Mouse (Mus musculus): ENCODE measurements around the gene Fam71e2. TPM values are rescaled to one million over a fixed set of nuclear protein-coding genes. Genes with fewer than 3 reads are reported as not detected.
A peak's percentile ranks its signal among the peaks of the same experiment; 100 is the strongest.

Fam71e2 gene
- total and polyA plus RNA-seq, 2 experiments from 2014 or later, result not detected

DNA sequence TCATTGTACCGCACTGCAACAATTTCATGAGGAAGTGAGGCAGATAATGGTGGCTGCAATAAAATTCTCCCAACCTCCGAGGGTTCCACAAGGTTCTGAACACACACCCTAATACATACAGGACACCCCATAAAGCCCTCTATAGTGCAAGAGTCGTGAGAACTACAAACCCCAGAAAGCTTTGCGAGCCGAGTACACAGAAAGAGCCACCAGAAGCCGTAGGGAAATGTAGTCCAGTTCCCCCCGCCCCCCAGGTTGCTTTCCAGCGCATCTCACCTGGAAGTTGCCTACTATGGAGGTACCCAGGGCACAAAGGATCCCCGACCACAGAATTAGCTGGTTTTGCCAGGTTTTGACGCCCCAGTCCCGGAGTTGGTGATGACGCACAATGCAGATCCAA, 47.6 kb downstream of the Fam71e2 start:
- H3K9ac ChIP-seq (replicated peaks; ENCODE audit: low read length), result no peak overlapping the region

DNA sequence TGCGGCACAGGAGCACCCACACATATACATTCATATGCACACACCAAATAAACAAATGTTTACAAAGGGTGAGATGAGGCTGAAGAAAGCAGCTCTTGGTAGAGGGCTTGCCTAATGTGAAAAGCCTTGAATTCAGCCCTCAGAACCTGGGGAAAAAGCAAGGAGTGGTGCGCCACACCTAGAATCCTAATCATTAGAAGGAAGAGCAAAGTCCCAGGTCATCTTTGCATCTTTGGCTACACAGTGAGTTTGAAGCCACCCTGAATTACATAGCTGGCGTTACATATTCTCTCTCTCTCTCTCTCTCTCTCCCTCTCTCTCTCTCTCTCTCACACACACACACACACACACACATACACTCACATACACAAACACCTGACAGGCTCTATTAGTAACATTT, 51.8 kb downstream of the Fam71e2 start:
- H3K36me3 ChIP-seq (ENCODE audit: insufficient read depth, low read length), result peaks cover 11% of the 10 kb centered on the region
- H3K9me3 ChIP-seq (ENCODE audit: low read length), result no peaks in the 10 kb centered on the region
- DNase-seq (ENCODE audit: low spot score) (no peak), ATAC-seq (no peak)
- no peak overlapping the region for H3K9ac ChIP-seq (replicated peaks; ENCODE audit: low read length)
- TF ChIP-seq CTCF (IDR thresholded peaks at IDR 0.05; ENCODE audit: low read depth), result no peak
- H3K4me3 ChIP-seq (ENCODE audit: low read length), result no peak overlapping the region
- H3K4me1 ChIP-seq (ENCODE audit: insufficient read depth, low read length), result no peaks in the 10 kb centered on the region
- H3K27me3 ChIP-seq (ENCODE audit: insufficient read depth, low read length), result no peaks in the 10 kb centered on the region
- H3K27ac ChIP-seq, result no peak overlapping the region
- no peak overlapping the region for H3K4me2 ChIP-seq (ENCODE audit: low read depth, low read length)
- WGBS, result 89% methylated on average over 3 of the region's 3 CpGs

More for the DNA sequence above, 47.6 kb downstream of the Fam71e2 start:
- Histone ChIP-seq H3K9me3 (ENCODE audit: low read length) (no peaks in the 10 kb centered on the region), H3K4me2 (ENCODE audit: low read depth, low read length) (peak overlapping the region; percentile 50), H3K36me3 (ENCODE audit: insufficient read depth, low read length) (no peaks in the 10 kb centered on the region), H3K4me1 (ENCODE audit: insufficient read depth, low read length) (no peaks in the 10 kb centered on the region), H3K4me3 (ENCODE audit: low read length) (peak overlapping the region; percentile 25), H3K27me3 (ENCODE audit: insufficient read depth, low read length) (no peaks in the 10 kb centered on the region), H3K27ac (no peak overlapping the region)
- DNase-seq (ENCODE audit: low spot score) (peak; percentile 53), ATAC-seq (peak; percentile 63; the same call in 1 of the 2 replicates)
- WGBS, result 35% methylated on average over 12 of the region's 12 CpGs
- no peak for TF ChIP-seq CTCF (IDR thresholded peaks at IDR 0.05; ENCODE audit: low read depth)

- peaks cover 27% of the 10 kb centered on the region for H3K36me3 ChIP-seq (ENCODE audit: insufficient read depth, low read length)
- no peaks in the 10 kb centered on the region for H3K4me1 ChIP-seq (ENCODE audit: insufficient read depth, low read length)
- H3K4me2 ChIP-seq (ENCODE audit: low read depth, low read length), result no peak overlapping the region
- H3K27ac ChIP-seq, result no peak overlapping the region
- no peak for TF ChIP-seq CTCF (IDR thresholded peaks at IDR 0.05; ENCODE audit: low read depth)
- no peaks in the 10 kb centered on the region for H3K9me3 ChIP-seq (ENCODE audit: low read length)
- no peak overlapping the region for H3K9ac ChIP-seq (replicated peaks; ENCODE audit: low read length)
- WGBS, result 67% methylated on average over 6 of the region's 6 CpGs
- no peaks in the 10 kb centered on the region for H3K27me3 ChIP-seq (ENCODE audit: insufficient read depth, low read length)
- DNase-seq (ENCODE audit: low spot score), result no peak
- no peak for ATAC-seq
- no peak overlapping the region for H3K4me3 ChIP-seq (ENCODE audit: low read length)
These were observed 54.1 kb downstream of the Fam71e2 start for GRCm38 (mm10) chr7:4716955-4717354.

- 89% methylated on average over 3 of the region's 3 CpGs for WGBS
- peaks cover 63% of the 10 kb centered on the region for H3K36me3 ChIP-seq (ENCODE audit: insufficient read depth, low read length)
- DNase-seq (ENCODE audit: low spot score) (no peak), ATAC-seq (no peak)
- no peaks in the 10 kb centered on the region for H3K9me3 ChIP-seq (ENCODE audit: low read length)
- no peak; the same call in 1 of the 2 replicates for TF ChIP-seq CTCF (IDR thresholded peaks at IDR 0.05; ENCODE audit: low read depth)
- no peaks in the 10 kb centered on the region for H3K27me3 ChIP-seq (ENCODE audit: insufficient read depth, low read length)
- no peak overlapping the region for H3K27ac ChIP-seq
- H3K9ac ChIP-seq (replicated peaks; ENCODE audit: low read length), result no peak overlapping the region
- H3K4me3 ChIP-seq (ENCODE audit: low read length), result no peak overlapping the region
- no peak overlapping the region for H3K4me2 ChIP-seq (ENCODE audit: low read depth, low read length)
- H3K4me1 ChIP-seq (ENCODE audit: insufficient read depth, low read length), result no peaks in the 10 kb centered on the region
These were observed 58.5 kb downstream of the Fam71e2 start for GRCm38 (mm10) chr7:4712594-4712993.

GRCm38 (mm10) chr7:4705098-4705497, 66.0 kb downstream of the Fam71e2 start:
- Histone ChIP-seq H3K9me3 (ENCODE audit: low read length) (no peaks in the 10 kb centered on the region), H3K4me3 (ENCODE audit: low read length) (no peak overlapping the region), H3K9ac (replicated peaks; ENCODE audit: low read length) (no peak overlapping the region; the same call in 1 of the 2 replicates), H3K27me3 (ENCODE audit: insufficient read depth, low read length) (no peaks in the 10 kb centered on the region), H3K27ac (no peak overlapping the region), H3K4me1 (ENCODE audit: insufficient read depth, low read length) (no peaks in the 10 kb centered on the region), H3K4me2 (ENCODE audit: low read depth, low read length) (no peak overlapping the region), H3K36me3 (ENCODE audit: insufficient read depth, low read length) (peaks cover 54% of the 10 kb centered on the region)
- WGBS, result 43% methylated on average over 18 of the region's 18 CpGs
- ATAC-seq (peak; percentile 41; the same call in 1 of the 2 replicates), DNase-seq (ENCODE audit: low spot score) (peak; percentile 70)
- peak; percentile 77 for TF ChIP-seq CTCF (IDR thresholded peaks at IDR 0.05; ENCODE audit: low read depth)

Other genes with a start within 250 kb of the Fam71e2 start
Only the 30 nearest of the 31 such genes appear.
- gene Tnni3, start 247.1 kb downstream of the Fam71e2 start, total RNA-seq (2014; rRNA removed), result 1.9 TPM in 1 of 2 replicates, not detected in the other
- 2.1 and 3.9 TPM in 2 replicates for gene Tnni3, start 247.1 kb downstream of the Fam71e2 start, polyA plus RNA-seq (2015; fragmentation: Nextera tagmentation; extraction: Ambion mirVana)
- gene Dnaaf3, start 238.8 kb downstream of the Fam71e2 start, total RNA-seq (2014; rRNA removed), result 2.1 and 3.8 TPM in 2 replicates
- 2.0 and 2.6 TPM in 2 replicates for gene Dnaaf3, start 238.8 kb downstream of the Fam71e2 start, polyA plus RNA-seq (2015; fragmentation: Nextera tagmentation; extraction: Ambion mirVana)
- gene Syt5, start 223.8 kb downstream of the Fam71e2 start, total RNA-seq (2014; rRNA removed), result 81.1 and 83.7 TPM in 2 replicates
- gene Syt5, start 223.8 kb downstream of the Fam71e2 start, polyA plus RNA-seq (2015; fragmentation: Nextera tagmentation; extraction: Ambion mirVana), result 103 and 106 TPM in 2 replicates
- 0.54 and 0.99 TPM in 2 replicates for gene Ptprh, start 167.3 kb downstream of the Fam71e2 start, total RNA-seq (2014; rRNA removed)
- gene Ptprh, start 167.3 kb downstream of the Fam71e2 start, polyA plus RNA-seq (2015; fragmentation: Nextera tagmentation; extraction: Ambion mirVana), result 0.52 and 0.74 TPM in 2 replicates
- gene Tmem86b, start 139.9 kb downstream of the Fam71e2 start, total RNA-seq (2014; rRNA removed), result 14.2 and 17.4 TPM in 2 replicates
- 1.1 and 1.5 TPM in 2 replicates for gene Tmem86b, start 139.9 kb downstream of the Fam71e2 start, polyA plus RNA-seq (2015; fragmentation: Nextera tagmentation; extraction: Ambion mirVana)
- 136 and 142 TPM in 2 replicates for gene Ppp6r1, start 112.3 kb downstream of the Fam71e2 start, total RNA-seq (2014; rRNA removed)
- gene Ppp6r1, start 112.3 kb downstream of the Fam71e2 start, polyA plus RNA-seq (2015; fragmentation: Nextera tagmentation; extraction: Ambion mirVana), result 9.4 and 10.3 TPM in 2 replicates
- gene Hspbp1, start 86.2 kb downstream of the Fam71e2 start, total RNA-seq (2014; rRNA removed), result 259 and 288 TPM in 2 replicates
- gene Hspbp1, start 86.2 kb downstream of the Fam71e2 start, polyA plus RNA-seq (2015; fragmentation: Nextera tagmentation; extraction: Ambion mirVana), result 172 and 174 TPM in 2 replicates
- gene Brsk1, start 80.7 kb downstream of the Fam71e2 start, total RNA-seq (2014; rRNA removed), result 195 and 217 TPM in 2 replicates
- 6.7 and 7.1 TPM in 2 replicates for gene Brsk1, start 80.7 kb downstream of the Fam71e2 start, polyA plus RNA-seq (2015; fragmentation: Nextera tagmentation; extraction: Ambion mirVana)
- gene Tmem150b, start 46.1 kb downstream of the Fam71e2 start, total RNA-seq (2014; rRNA removed), result not detected in 2 replicates
- 0.13 TPM in 2 replicates for gene Tmem150b, start 46.1 kb downstream of the Fam71e2 start, polyA plus RNA-seq (2015; fragmentation: Nextera tagmentation; extraction: Ambion mirVana)
- 29.3 and 39.5 TPM in 2 replicates for gene Kmt5c, start 31.2 kb downstream of the Fam71e2 start, total RNA-seq (2014; rRNA removed)
- 30.7 and 36.5 TPM in 2 replicates for gene Kmt5c, start 31.2 kb downstream of the Fam71e2 start, polyA plus RNA-seq (2015; fragmentation: Nextera tagmentation; extraction: Ambion mirVana)
- gene Cox6b2, start 18.2 kb downstream of the Fam71e2 start, total RNA-seq (2014; rRNA removed), result 10.6 and 37.2 TPM in 2 replicates
- 47.0 and 50.1 TPM in 2 replicates for gene Cox6b2, start 18.2 kb downstream of the Fam71e2 start, polyA plus RNA-seq (2015; fragmentation: Nextera tagmentation; extraction: Ambion mirVana)
- 2.0 TPM in 1 of 2 replicates, not detected in the other for gene Il11, start 11.6 kb upstream of the Fam71e2 start, total RNA-seq (2014; rRNA removed)
- 1.1 and 1.3 TPM in 2 replicates for gene Il11, start 11.6 kb upstream of the Fam71e2 start, polyA plus RNA-seq (2015; fragmentation: Nextera tagmentation; extraction: Ambion mirVana)
- gene Tmem190, start 11.6 kb upstream of the Fam71e2 start, total RNA-seq (2014; rRNA removed), result not detected in 2 replicates
- gene Tmem190, start 11.6 kb upstream of the Fam71e2 start, polyA plus RNA-seq (2015; fragmentation: Nextera tagmentation; extraction: Ambion mirVana), result 0.53 TPM in 1 of 2 replicates, not detected in the other
- 13.7 and 13.9 TPM in 2 replicates for gene Tmem238, start 18.4 kb upstream of the Fam71e2 start, total RNA-seq (2014; rRNA removed)
- gene Tmem238, start 18.4 kb upstream of the Fam71e2 start, polyA plus RNA-seq (2015; fragmentation: Nextera tagmentation; extraction: Ambion mirVana), result 16.8 and 18.2 TPM in 2 replicates
- 145 and 147 TPM in 2 replicates for gene Rpl28, start 21.6 kb upstream of the Fam71e2 start, total RNA-seq (2014; rRNA removed)
- gene Rpl28, start 21.6 kb upstream of the Fam71e2 start, polyA plus RNA-seq (2015; fragmentation: Nextera tagmentation; extraction: Ambion mirVana), result 304 and 315 TPM in 2 replicates
- 264 and 324 TPM in 2 replicates for gene Ube2s, start 41.3 kb upstream of the Fam71e2 start, total RNA-seq (2014; rRNA removed)
- gene Ube2s, start 41.3 kb upstream of the Fam71e2 start, polyA plus RNA-seq (2015; fragmentation: Nextera tagmentation; extraction: Ambion mirVana), result 223 and 233 TPM in 2 replicates
- 46.3 and 49.3 TPM in 2 replicates for gene Shisa7, start 73.4 kb upstream of the Fam71e2 start, total RNA-seq (2014; rRNA removed)
- gene Shisa7, start 73.4 kb upstream of the Fam71e2 start, polyA plus RNA-seq (2015; fragmentation: Nextera tagmentation; extraction: Ambion mirVana), result 5.7 and 6.9 TPM in 2 replicates
- 2.2 and 3.1 TPM in 2 replicates for gene Isoc2b, start 99.0 kb upstream of the Fam71e2 start, total RNA-seq (2014; rRNA removed)
- 3.5 and 3.7 TPM in 2 replicates for gene Isoc2b, start 99.0 kb upstream of the Fam71e2 start, polyA plus RNA-seq (2015; fragmentation: Nextera tagmentation; extraction: Ambion mirVana)
- 8.3 and 12.2 TPM in 2 replicates for gene Isoc2a, start 105.9 kb upstream of the Fam71e2 start, total RNA-seq (2014; rRNA removed)
- 0.43 and 0.76 TPM in 2 replicates for gene Isoc2a, start 105.9 kb upstream of the Fam71e2 start, polyA plus RNA-seq (2015; fragmentation: Nextera tagmentation; extraction: Ambion mirVana)
- 0.31 and 3.3 TPM in 2 replicates for gene Gm36210, start 135.2 kb upstream of the Fam71e2 start, total RNA-seq (2014; rRNA removed)
- 0.30 and 0.45 TPM in 2 replicates for gene Gm36210, start 135.2 kb upstream of the Fam71e2 start, polyA plus RNA-seq (2015; fragmentation: Nextera tagmentation; extraction: Ambion mirVana)
- gene Zfp628, start 143.9 kb upstream of the Fam71e2 start, total RNA-seq (2014; rRNA removed), result 12.5 and 12.7 TPM in 2 replicates
- gene Zfp628, start 143.9 kb upstream of the Fam71e2 start, polyA plus RNA-seq (2015; fragmentation: Nextera tagmentation; extraction: Ambion mirVana), result 5.2 and 5.7 TPM in 2 replicates
- 24.2 and 32.3 TPM in 2 replicates for gene Nat14, start 150.7 kb upstream of the Fam71e2 start, total RNA-seq (2014; rRNA removed)
- 27.5 and 29.4 TPM in 2 replicates for gene Nat14, start 150.7 kb upstream of the Fam71e2 start, polyA plus RNA-seq (2015; fragmentation: Nextera tagmentation; extraction: Ambion mirVana)
- 2.5 and 2.8 TPM in 2 replicates for gene Ssc5d, start 154.5 kb upstream of the Fam71e2 start, total RNA-seq (2014; rRNA removed)
- gene Ssc5d, start 154.5 kb upstream of the Fam71e2 start, polyA plus RNA-seq (2015; fragmentation: Nextera tagmentation; extraction: Ambion mirVana), result 0.77 and 1.0 TPM in 2 replicates
- gene Sbk2, start 193.1 kb upstream of the Fam71e2 start, total RNA-seq (2014; rRNA removed), result 0.31 TPM in 1 of 2 replicates, not detected in the other
- gene Sbk2, start 193.1 kb upstream of the Fam71e2 start, polyA plus RNA-seq (2015; fragmentation: Nextera tagmentation; extraction: Ambion mirVana), result not detected in 2 replicates
- 0.31 and 0.72 TPM in 2 replicates for gene Sbk3, start 199.9 kb upstream of the Fam71e2 start, total RNA-seq (2014; rRNA removed)
- 0.23 and 0.31 TPM in 2 replicates for gene Sbk3, start 199.9 kb upstream of the Fam71e2 start, polyA plus RNA-seq (2015; fragmentation: Nextera tagmentation; extraction: Ambion mirVana)
- 65.7 and 113 TPM in 2 replicates for gene Zfp579, start 224.9 kb upstream of the Fam71e2 start, total RNA-seq (2014; rRNA removed)
- gene Zfp579, start 224.9 kb upstream of the Fam71e2 start, polyA plus RNA-seq (2015; fragmentation: Nextera tagmentation; extraction: Ambion mirVana), result 37.4 and 40.2 TPM in 2 replicates
- gene Zfp524, start 243.1 kb upstream of the Fam71e2 start, total RNA-seq (2014; rRNA removed), result 4.3 and 7.2 TPM in 2 replicates
- gene Zfp524, start 243.1 kb upstream of the Fam71e2 start, polyA plus RNA-seq (2015; fragmentation: Nextera tagmentation; extraction: Ambion mirVana), result 4.2 and 5.1 TPM in 2 replicates
- 41.1 and 44.0 TPM in 2 replicates for gene Fiz1, start 243.4 kb upstream of the Fam71e2 start, total RNA-seq (2014; rRNA removed)
- gene Fiz1, start 243.4 kb upstream of the Fam71e2 start, polyA plus RNA-seq (2015; fragmentation: Nextera tagmentation; extraction: Ambion mirVana), result 27.6 and 29.1 TPM in 2 replicates
- not detected in 2 replicates for gene Gm44973, start 244.2 kb upstream of the Fam71e2 start, total RNA-seq (2014; rRNA removed)
- 2.3 and 3.0 TPM in 2 replicates for gene Gm44973, start 244.2 kb upstream of the Fam71e2 start, polyA plus RNA-seq (2015; fragmentation: Nextera tagmentation; extraction: Ambion mirVana)
- gene Zfp865, start 249.1 kb upstream of the Fam71e2 start, total RNA-seq (2014; rRNA removed), result 41.5 and 43.2 TPM in 2 replicates
- 5.4 TPM in 2 replicates for gene Zfp865, start 249.1 kb upstream of the Fam71e2 start, polyA plus RNA-seq (2015; fragmentation: Nextera tagmentation; extraction: Ambion mirVana)